Mouse (Mus musculus) granulocyte monocyte progenitor cell, adult 5-6 weeks (primary cell): ENCODE data around the gene Cdc25b. TPM values are rescaled to one million over a fixed set of nuclear protein-coding genes. Genes with fewer than 3 reads are reported as not detected.

Source experiments
- ATAC-seq: replicated peaks from 2 replicates; pipeline ENCODE4 v1.8.0; 2016; ENCODE audit warnings: mild to moderate bottlenecking, moderate TSS enrichment, inconsistent platforms; ENCODE audit not compliant: poor library complexity, severe bottlenecking
- total RNA-seq, 2 experiments: library from RNA; stranded (forward) in 1 of 2; stranded (reverse) in 1 of 2; fragments of 200-712, 200-1000 nt in 1 of 2; fragments of >200 nt in 1 of 2; fragmentation: Nextera tagmentation in 1 of 2; gene quantifications; 2 replicates each; pipeline ENCODE4 v1.2.3; 2014 to 2017

Gene Cdc25b
- 4.9 and 5.8 TPM in 2 replicates for total RNA-seq (2014; fragmentation: Nextera tagmentation)
- 6.7 and 6.8 TPM in 2 replicates for total RNA-seq (2017)

DNA sequence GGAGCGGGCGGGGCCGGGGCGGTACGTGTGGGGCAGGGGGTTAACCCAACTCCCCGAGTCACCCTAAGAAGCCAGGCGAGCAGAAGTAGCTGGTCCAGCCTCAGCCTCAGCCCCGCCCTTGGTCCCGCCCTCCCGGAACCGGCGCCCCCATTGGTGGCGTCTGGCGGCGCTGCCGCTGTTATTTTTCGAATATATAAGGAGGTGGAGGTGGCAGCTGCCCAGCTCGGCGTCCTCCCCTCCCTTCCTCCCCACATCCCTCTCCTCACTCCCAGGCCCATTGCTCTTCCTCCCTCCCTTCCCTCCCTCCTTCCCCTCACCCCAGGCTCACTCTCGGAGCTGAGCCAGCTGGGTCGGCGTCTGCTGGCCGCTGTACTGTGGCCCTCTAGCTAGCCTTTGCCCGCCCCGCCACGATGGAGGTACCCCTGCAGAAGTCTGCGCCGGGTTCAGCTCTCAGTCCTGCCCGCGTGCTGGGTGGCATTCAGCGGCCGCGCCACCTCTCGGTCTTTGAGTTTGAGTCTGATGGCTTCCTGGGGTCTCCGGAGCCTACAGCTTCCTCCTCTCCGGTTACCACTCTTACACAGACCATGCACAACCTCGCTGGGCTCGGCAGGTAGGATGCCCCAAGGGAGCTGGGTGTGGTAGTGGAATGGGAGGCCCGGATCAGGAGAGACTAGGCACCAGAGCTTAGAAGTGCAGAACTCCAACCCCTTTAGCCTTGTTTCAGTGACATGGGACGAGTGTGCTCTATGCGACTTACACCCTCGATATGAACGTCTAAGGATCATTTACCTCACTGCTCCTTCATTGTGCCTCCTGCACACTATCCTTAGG, at the start of gene Cdc25b, which contains the start of gene Spef1:
Gene Cdc25b, plus strand, starts transcription at position 179 of the 831 bp plus-strand sequence.
Gene Spef1, minus strand, starts transcription at position 512 of the 831 bp plus-strand sequence.
- ATAC-seq: peak; percentile 95

DNA sequence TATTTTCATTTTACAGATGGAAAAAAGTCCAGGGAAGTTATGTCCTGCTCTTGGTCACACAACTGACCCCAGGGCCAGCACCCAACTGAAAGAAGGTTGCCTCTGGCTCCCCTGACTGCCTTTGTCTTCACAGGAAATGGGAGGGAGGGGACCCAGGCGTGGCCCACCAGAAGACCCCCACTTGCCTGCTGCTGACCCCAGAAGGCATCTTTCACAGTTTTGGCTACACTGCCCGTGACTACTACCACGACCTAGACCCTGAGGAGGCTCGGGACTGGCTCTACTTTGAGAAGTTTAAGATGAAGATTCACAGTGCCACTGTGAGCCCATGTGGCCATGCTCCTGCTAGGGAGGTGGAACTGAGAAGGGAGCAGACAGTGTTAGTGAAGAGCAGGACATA, 48.5 kb upstream of the Cdc25b start:
- ATAC-seq: no peak

DNA sequence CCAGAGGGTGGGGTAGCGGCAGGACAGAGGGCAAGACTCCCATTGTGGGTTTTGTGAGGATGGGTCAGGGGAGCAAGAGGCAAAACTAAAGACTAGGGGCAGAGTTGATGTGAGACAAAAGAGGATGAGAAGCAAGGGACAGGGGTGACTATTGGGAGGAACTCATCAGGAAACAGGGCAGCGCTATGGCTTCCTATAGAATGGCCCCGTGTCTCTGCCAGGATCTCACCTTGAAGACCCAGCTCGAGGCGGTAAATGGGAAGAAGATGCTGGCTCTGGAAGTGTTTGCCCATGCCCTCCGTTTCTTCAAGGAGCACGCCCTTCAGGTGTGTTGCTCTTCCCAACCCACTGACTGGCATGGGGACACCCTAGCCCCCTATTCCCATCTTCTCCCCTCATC, 48.0 kb upstream of the Cdc25b start:
- ATAC-seq: no peak

DNA sequence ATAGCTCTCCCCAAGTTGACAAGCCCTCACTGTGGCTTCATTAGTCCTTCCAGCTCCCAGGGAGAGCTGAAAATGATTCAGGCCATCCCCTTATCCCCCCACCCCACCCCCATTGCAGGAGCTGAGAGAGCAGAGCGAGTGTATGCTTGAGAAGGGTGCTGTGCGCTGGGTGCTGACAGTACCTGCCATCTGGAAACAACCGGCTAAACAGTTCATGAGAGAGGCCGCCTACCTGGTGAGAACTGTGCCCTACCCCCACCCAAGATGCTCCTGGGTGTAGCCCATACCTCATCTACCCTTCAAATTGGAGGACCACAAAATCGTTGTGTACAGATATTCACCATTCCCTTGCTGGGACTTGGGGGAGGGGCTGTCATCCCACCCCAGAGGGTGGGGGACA, 47.5 kb upstream of the Cdc25b start:
- ATAC-seq: no peak

DNA sequence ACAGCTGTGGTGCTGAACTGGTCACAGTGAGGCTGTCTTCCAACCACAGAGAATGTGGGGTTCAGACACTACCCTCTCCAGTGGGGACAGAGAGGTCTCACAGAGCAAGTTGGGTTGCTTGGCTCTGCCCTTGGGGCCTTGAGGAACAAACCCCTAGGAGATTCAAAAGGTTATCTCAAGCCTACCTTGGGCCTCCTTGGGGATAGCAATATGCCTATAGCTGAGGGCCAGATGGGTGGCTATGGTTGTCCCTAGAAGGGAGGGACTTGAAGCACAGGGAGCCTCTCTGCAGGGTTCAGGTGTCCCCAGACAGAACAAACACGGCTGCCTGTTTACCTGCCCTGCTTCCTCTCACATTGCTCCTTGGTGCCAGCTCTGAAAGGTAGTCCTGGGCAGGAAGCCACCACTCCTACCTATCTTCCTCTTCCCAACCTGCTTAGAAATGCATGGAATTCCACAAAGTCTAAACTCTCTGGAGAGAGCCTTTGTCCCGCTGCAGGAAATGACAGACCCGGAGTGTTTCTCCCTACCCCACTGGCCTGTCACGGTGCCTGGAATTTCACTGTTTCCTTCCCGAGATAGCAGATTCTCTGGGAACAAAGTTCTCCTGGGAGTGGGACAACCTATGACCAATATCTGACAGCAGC, 46.7 kb upstream of the Cdc25b start:
- no peak for ATAC-seq

DNA sequence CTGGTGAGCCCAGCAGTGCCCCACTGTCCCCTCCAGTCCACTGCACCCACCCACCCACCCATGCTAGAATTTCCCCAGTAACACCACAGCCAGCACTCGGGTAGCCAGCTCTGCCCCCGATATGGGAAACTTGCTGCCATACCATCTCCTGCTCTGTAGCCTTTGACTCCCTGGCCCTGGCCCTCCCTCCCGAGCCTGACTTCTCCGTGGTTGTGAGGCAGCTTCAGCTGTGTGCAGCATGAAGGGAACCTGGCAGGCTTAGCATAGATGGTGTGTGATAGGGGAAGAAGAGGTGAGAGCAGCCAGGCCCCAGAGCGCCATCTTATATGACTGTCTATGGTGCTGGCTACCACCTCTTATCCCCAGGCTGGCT, 46.2 kb upstream of the Cdc25b start:
- no peak for ATAC-seq

DNA sequence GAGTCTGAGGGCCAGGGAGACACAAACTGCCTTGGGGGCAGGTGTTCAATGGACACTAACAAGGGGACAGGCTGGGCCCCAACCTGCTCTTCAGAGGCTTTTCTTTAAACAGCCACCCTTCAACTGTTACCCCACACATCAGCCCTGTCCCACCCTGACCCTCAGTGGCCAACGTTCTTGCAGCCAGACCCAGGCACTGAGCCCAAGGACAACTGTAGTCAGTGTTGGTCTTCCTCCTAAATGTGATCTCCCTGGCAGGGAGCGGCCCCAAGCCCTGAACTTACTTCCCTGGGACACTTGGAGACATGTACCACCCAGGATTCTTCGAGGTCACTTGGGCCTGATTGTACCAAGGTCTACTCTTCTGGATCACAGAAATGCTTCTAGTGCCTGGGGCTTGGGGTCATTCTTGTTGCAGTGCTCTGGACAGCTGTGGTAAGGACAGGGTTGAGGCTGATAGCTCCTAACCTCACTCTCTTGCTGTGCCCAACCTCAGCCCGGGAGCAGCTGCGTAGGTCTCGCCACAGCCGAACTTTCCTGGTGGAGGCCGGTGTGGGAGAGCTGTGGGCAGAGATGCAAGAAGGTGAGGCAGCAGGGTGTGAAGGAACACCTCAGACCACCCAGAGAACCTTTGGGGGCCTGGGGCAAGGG, 45.3 kb upstream of the Cdc25b start:
- ATAC-seq: no peak

DNA sequence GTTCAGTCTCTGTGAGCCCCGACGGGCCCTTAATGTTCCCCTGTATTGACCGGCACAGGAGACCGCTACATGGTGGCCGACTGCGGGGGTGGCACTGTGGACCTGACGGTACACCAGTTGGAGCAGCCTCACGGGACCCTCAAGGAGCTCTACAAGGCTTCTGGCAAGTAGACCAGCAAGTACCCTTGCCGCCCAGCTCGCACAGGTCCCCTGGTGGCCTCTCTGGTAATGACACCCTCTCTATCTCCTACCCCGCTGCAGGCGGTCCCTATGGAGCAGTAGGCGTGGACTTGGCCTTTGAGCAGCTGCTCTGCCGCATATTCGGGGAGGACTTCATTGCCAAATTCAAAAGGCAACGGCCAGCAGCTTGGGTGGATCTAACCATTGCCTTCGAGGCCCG, 44.2 kb upstream of the Cdc25b start:
- ATAC-seq: peak; percentile 87

DNA sequence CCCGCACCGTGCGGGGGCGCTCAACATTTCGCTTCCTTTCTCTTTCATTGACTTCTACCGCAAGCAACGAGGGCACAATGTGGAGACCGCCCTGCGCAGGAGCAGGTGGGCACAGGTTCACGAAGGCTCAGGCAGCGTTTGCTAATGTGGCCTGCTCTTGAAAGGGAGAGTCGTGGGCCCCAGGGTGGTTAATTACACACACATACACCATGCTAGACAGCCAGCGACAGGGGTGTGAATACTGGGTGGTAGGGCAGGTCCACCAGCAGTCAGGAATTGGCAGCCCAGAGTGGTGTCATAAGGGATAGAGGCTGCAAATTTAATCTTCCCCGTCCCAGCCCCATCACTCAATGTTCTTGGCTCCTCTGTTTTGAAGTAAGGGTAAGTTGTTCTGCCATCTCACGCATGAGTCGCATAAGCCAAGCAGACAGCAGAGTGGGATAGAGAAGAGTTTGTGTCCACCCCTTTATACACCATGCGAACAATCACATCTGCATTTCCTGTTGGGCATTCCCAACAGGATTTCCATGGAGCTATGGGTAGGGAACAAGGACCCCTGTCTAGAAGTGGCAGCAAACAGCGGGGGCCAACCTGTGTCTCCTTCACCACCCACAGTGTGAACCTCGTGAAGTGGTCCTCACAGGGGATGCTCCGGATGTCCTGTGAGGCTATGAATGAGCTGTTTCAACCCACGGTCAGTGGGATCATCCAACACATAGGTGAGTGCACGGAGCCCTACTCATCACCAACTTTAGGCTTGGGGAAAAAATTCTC, 43.6 kb upstream of the Cdc25b start:
- no peak for ATAC-seq

DNA sequence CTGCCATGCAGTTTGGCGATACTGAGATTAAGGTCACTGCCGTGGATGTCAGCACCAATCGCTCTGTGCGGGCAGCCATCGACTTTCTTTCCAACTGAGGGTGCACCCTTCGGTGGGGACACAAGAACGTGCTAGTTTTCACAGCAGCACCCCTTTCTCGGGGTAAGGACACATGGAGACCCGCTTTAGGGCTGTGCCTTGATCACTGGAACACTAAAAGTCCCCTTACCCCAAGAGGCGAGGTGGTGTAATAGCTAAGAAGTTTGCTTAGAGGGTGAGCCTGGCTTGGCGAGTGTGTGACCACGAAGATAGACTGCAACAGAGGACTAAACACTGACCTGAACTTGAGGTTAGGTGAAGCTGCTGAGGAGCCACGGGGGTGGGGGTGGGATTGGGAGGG, 41.6 kb upstream of the Cdc25b start:
- no peak for ATAC-seq

DNA sequence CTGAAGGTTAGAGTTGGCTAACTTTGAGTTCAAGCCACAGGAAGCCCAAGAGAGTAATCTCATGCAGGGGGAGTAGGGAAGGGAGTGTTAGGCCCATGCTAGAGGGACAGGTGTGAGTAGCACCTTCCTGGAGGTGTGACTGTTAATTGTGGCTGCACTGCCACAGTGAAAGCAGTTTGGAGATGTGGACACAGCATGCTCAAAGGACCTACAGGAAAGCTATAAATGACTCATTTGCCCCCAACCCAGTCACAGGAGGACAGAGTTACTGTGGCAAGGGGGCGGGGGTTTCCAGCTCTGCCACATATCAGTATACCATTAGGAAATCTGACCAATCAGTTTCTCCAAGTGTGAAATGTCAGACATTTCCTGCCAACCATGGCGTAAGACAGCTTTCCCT, 41.2 kb upstream of the Cdc25b start:
- no peak for ATAC-seq

DNA sequence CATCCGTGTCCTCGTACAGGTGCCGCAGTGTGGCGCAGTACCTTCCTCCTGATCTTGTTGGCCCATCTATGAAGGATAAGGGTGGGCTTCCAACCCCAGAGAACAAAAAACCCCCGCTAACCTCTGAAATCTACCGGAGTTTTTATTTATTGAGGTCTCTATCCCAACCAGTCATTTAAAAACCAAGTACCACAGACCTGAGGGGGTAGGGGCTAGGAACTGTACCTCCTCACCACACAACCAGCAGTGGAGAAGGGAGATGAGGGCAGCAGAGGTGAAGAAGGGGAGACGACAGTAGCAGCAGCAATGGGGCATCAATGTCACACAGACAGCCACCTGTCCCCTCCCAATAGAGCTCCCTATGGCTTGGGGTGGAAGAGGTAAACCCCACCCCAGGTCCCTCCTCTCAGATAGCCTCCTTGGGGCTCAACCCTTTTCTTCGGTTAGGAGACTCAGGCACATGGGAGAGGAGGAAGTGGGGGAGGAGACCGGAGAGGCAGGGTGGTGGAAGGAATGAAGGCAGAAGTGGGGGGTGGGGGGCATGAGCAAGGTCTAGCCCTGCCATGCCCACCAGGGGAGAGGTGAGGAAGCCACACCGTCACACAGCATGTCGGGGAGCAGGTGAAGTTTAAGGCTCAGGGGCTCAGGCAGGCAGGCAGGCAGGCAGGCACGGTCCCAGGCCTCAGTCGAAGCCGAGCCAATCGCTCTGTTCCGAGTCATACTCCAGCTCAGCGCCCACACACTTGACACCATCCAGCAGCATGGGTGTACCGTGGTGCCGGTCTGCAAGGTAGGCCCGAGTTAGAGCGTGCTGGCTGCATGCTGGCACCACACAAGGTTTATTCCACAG, 40.3 kb upstream of the Cdc25b start:
- ATAC-seq: 0 out of 2 replicates have a peak, but pooled peaks have one; percentile 26

DNA sequence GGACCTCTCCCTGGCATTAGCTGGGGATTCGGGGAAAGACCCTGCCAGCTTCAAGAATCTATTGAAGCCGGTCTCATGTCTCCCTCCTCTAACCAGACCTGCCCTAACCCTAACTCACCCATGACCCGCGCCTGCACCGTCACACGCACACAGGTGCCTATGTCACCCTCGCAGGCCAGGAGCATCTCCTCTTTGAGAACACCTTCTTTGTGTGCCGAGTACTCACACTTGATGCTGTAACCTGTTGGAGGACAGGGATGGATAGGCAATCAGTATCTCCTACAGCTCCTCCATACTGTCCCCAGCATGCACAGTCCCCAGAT, 39.7 kb upstream of the Cdc25b start:
- ATAC-seq: no peak

DNA sequence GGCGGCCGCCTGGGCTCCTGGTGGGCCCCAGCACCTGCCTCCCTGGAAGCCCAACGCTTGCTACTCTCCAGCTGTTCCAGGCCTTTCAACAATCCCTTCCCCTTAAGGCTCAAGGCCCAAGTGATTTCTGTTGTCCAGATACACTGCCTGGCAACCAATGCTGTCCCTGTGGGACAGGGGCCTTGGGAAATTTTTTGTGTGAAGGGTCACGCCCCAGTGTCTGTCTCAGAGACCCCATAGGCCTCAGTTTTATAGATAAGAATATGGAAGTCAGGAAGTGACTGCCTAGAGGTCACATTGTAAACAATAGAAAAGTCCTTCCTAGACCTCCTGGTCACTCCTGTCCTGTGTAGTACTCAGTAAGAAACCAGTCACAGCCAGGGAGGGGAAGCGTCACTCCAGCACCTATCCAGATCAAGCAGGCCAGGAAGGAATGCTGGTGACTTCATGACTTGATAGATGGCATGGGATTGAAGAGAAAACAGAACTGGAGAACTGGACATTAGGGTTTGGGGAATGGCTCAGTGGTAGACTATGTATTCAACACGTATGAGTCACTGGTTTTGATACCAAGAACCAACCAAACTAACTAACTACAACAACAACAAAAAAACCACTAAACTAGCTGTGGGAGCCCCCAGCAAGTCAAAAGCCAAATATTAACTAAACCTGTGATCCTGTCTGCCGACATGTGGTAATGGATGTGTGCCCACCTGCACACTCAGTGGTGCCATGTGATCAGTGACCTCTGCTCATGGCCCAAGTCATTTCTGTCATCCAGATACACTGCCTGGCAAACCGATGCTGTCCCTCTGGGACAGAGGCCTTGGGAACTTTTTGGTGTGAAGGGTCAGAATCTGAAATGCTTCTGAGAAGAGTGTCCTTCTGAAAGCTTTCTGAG, 38.1 kb upstream of the Cdc25b start:
- ATAC-seq: no peak

DNA sequence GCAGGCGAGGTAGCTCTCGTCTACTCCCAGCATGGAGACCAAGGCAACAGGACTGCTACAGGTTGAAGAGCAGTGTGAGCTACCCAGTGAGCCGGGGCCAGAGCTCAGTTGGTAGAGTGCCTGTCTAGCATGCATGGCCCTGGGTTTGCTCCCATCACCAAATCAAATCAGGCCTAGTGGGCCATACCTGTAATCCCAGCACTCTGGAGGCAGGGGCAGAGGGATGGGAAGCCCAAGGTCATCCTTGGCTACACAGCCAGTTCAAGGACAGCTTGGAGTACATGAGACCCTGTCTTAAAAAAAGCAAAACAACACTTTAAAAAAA, 37.5 kb upstream of the Cdc25b start:
- ATAC-seq: no peak

DNA sequence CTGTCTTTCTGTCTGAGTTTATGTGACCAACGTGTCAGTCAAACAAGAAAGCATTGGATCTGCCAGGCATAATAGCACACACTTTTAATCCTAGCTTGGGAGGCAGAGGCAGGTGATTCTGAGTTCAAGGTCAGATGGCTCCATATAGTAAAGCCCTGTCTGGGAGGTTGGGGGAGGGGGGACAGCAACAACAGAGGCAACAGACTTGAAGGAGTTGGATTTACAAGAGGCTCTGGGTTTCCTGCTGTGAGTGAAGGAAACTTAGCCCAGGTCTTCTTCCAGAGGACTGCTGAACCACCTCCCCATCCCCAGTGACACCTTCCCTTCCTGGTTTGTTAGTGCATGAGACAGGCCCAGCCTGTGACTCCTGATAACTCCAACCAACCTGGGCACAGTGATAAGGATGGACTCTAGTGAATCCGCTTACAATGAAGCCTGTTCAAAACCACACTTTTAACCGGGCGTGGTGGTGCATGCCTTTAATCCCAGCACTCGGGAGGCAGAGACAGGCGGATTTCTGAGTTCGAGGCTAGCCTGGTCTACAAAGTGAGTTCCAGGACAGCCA, 34.5 kb upstream of the Cdc25b start:
- no peak for ATAC-seq

DNA sequence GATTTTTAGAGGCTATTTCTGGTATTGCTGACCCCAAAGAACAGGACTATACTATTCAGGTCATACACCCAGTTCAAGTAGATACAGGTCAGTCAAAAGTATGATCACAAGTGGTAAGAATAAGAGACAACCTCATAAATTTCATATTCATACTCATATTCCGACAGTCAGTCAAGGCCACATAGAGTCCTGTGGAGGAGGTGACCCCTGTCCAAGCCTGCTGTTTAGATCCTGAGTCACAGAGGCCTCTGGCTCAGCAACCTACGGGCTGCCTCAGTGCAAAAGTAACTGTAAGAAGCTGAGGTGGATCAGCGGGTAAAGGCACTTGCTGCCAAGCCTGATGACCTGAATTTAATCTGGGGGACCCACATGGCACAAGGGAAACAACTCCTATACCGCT, 32.7 kb upstream of the Cdc25b start:
- no peak for ATAC-seq

DNA sequence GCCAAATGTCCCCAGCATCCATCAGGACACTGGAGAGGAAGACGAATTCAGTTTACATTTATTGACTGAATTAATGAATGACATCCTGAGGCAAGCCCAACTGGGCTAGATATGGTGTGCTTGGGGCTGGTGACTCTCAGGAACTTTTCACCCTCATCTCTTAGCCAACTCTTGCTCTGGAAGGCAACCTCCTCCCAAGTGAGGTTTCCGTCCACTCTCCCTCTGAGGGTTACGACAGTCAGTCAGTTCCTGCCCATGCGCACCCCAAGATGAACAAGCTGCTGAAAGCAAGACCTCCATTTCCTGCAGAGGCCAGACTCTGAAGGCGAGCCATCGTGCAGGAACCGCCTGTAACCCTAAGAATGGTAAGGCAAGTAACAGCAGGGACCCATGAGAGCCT, 29.8 kb upstream of the Cdc25b start:
- ATAC-seq: peak; percentile 43

DNA sequence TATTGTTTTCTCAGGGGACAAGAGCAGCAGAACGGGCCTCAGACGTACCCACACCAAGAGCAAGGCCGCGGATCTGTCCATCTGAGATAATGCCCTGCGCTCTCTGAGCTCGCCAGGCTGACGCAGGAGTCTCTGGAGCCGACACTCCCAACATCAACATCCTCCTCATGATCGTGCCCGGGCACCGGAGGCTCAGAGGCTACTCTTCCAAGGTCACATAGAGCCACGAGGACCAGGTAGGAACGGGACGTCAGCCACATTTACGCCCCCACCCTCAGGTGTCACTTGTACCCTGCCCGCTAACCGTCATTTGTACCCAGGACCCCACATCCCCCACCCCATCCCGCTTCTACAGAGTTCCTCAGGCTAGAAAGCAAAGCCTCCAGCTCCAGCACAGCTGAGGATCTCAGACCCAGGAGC, 27.2 kb upstream of the Cdc25b start:
- ATAC-seq: peak; percentile 13
